Mouse (Mus musculus): ENCODE results near the gene Tas2r144.

GRCm38 (mm10) chr6:42231191-42231590 is 16.1 kb downstream of the Tas2r144 start:
- TF ChIP-seq CTCF (IDR thresholded peaks at IDR 0.05; ENCODE audit: low read depth) = no peak
- no peak for TF ChIP-seq EP300 (IDR thresholded peaks at IDR 0.05; ENCODE audit: low read depth)

Measured in heart, postnatal 0 days (tissue).